Mouse (Mus musculus) heart, embryonic 12.5 days (tissue): ENCODE data around the gene Gucy1b2. TPM values are rescaled to one million over a fixed set of nuclear protein-coding genes. Genes with fewer than 3 reads are reported as not detected.
A peak's percentile ranks its signal among the peaks of the same experiment; 100 is the strongest.

Source experiments
- ATAC-seq: fragments of 200-750 bp; cut with Nextera tagmentation; 2 replicates; pipeline ENCODE4 v1.8.0; 2017; ENCODE audit warnings: moderate TSS enrichment, moderate library complexity; ENCODE audit not compliant: insufficient number of reproducible peaks, low FRiP score
- H3K27ac ChIP-seq: fragments of 300-500 bp; sonication (generic); 2 replicates; pipeline ENCODE4 v1.5.1; 2016; ENCODE audit warnings: mild to moderate bottlenecking, moderate library complexity; ENCODE audit not compliant: poor library complexity, severe bottlenecking
- H3K27me3 ChIP-seq: fragments of 300-500 bp; sonication (generic); replicated peaks from 2 replicates; pipeline ENCODE4 v1.6.1; 2016; ENCODE audit warnings: mild to moderate bottlenecking, moderate library complexity
- H3K36me3 ChIP-seq: fragments of 300-500 bp; sonication (generic); 2 replicates; pipeline ENCODE4 v1.6.1; 2016; ENCODE audit warnings: mild to moderate bottlenecking, moderate library complexity
- H3K4me1 ChIP-seq: fragments of 300-500 bp; sonication (generic); replicated peaks from 2 replicates; pipeline ENCODE4 v1.6.1; 2016; ENCODE audit warnings: mild to moderate bottlenecking
- H3K4me2 ChIP-seq: fragments of 300-500 bp; sonication (generic); 2 replicates; pipeline ENCODE4 v1.6.1; 2016; ENCODE audit warnings: mild to moderate bottlenecking, moderate library complexity
- H3K4me3 ChIP-seq: fragments of 300-500 bp; sonication (generic); 2 replicates; pipeline ENCODE4 v1.5.1; 2016; ENCODE audit warnings: mild to moderate bottlenecking
- H3K9ac ChIP-seq: fragments of 300-500 bp; sonication (generic); 2 replicates; pipeline ENCODE4 v1.6.1; 2016; ENCODE audit warnings: mild to moderate bottlenecking, moderate library complexity
- H3K9me3 ChIP-seq: fragments of 300-500 bp; sonication (generic); replicated peaks from 2 replicates; pipeline ENCODE4 v1.6.1; 2016; ENCODE audit warnings: mild to moderate bottlenecking, moderate library complexity
- WGBS: fragments of 180-500 bp; shearing (Covaris S2); methylation state at CpG from one replicate; pipeline ENCODE4 v1.1.7; 2016; 5-methylcytosine and 5-hydroxymethylcytosine counted together
- polyA plus RNA-seq: library from polyadenylated mRNA; unstranded; fragments of >200 nt; fragmentation: Nextera tagmentation; extraction: Ambion mirVana; gene quantifications from 2 replicates; pipeline ENCODE4 v1.2.1, GENCODE M21; 2016

Gucy1b2 gene
- 0.06 TPM in 1 of 2 replicates, not detected in the other for polyA plus RNA-seq

DNA sequence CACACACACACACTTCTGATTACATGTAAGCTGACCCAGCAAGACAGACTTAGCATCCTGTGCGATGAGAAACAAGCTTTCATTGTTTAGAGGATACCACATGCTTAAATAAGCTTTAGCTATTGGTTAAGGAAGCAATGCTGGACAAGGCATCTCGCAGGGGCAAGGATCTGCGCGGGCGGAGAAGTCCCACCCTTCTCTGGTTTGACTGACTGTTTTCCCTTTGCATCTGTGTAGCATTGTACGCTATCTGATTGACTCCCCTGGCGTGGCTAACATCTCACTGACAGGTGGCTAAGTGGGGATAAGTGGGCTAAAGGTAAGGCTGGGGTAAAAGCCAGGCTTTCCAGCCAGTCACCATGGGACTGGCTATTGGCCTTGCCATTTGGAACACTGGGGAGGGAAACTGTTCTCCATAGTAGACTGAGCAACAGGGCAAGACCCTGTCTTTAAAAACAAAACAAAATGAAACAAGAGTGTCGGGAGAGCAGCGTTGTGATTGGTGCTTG is at the start of gene Gucy1b2:
TSS of gene Gucy1b2 (minus strand) at position 51 of the 509 bp plus-strand sequence.
- H3K27ac ChIP-seq, result no peak within 1 kb of the TSS
- H3K27me3 ChIP-seq, result 0 out of 2 replicates have a peak, but pooled peaks cover 4% of the 10 kb centered on the region
- peak within 1 kb of the TSS; percentile 11 for H3K4me2 ChIP-seq
- ATAC-seq, result no peak
- H3K9me3 ChIP-seq, result no peaks in the 10 kb centered on the region
- no peak within 1 kb of the TSS for H3K9ac ChIP-seq
- H3K4me3 ChIP-seq, result no peak within 1 kb of the TSS
- H3K36me3 ChIP-seq, result no peaks in the 10 kb centered on the region
- 47% methylated on average over 9 of the region's 9 CpGs for WGBS
- peaks cover 22% of the 10 kb centered on the region for H3K4me1 ChIP-seq

DNA sequence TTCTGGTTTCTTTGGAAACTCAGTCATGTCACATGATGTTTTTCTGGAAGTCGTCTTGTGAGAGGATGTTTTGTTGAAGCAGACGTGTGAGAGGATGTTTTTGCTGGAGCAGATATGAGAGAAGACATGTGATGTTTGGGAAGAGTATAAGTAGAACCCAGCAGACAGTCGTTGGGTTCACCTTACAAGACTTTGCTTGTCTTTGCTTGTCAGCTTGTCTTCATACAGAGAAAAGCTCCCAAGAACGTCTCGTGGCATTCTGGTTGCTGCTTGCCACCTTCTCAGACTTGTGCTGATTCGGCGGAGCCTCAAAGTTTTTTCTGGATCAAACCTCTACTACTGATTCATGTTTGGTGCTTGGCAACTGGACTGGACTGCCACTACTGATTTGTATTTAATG is 41.3 kb upstream of the Gucy1b2 start:
- no peak overlapping the region for H3K27ac ChIP-seq
- no peaks in the 10 kb centered on the region for H3K9me3 ChIP-seq
- H3K9ac ChIP-seq, result no peak overlapping the region
- 66% methylated on average over 7 of the region's 7 CpGs for WGBS
- no peaks in the 10 kb centered on the region for H3K36me3 ChIP-seq
- no peak overlapping the region for H3K4me3 ChIP-seq
- H3K27me3 ChIP-seq, result no peaks in the 10 kb centered on the region
- no peak for ATAC-seq
- H3K4me1 ChIP-seq, result peaks cover 3% of the 10 kb centered on the region
- no peak overlapping the region for H3K4me2 ChIP-seq

DNA sequence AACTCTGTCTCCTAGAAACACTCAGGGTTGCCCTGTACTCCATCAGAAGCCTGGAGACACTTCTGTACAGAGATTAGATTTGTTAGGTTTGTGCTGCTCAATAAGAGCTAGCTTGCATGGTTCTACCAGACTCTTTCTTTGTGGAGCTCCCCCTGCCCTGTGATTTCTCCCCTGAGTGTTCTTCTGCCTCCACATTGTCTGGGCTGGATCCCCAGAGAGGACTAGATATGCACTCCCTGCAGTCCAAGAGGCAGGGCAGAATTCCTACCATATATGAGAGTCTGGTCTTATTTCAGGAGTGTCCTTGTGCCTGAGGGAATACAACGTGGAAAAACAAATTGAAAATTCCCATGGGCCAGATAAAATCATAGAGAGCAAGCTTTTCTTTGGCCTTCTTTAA is 40.4 kb upstream of the Gucy1b2 start:
- WGBS, result 27% methylated on average over 1 of the region's 1 CpGs
- no peak overlapping the region for H3K4me3 ChIP-seq
- no peak overlapping the region for H3K27ac ChIP-seq
- H3K36me3 ChIP-seq, result no peaks in the 10 kb centered on the region
- H3K4me1 ChIP-seq, result peaks cover 3% of the 10 kb centered on the region
- no peak overlapping the region for H3K4me2 ChIP-seq
- ATAC-seq, result no peak
- H3K27me3 ChIP-seq, result no peaks in the 10 kb centered on the region
- H3K9ac ChIP-seq, result no peak overlapping the region; the same call in 1 of the 2 replicates
- no peaks in the 10 kb centered on the region for H3K9me3 ChIP-seq

DNA sequence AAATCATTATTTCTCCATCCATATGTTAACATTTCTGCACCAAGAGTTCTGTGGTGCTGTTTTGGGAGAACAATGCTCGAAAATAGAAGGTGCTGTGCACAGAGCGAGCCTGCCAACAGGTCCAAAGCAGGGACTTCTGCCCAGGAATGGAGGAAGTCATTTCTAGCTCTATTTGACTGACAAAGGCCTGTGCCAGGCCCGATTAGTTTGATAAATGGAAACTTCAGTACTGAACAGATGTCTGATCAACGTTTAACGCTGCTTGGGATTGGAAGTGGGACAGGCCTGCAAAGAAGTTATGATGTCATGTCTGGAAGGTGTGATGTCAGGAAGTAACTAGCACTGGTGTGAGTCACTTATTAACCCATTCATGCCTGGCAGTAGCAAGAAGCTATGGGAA is 37.4 kb upstream of the Gucy1b2 start:
- H3K9ac ChIP-seq, result no peak overlapping the region
- H3K36me3 ChIP-seq, result no peaks in the 10 kb centered on the region
- no peaks in the 10 kb centered on the region for H3K27me3 ChIP-seq
- H3K27ac ChIP-seq, result no peak overlapping the region
- ATAC-seq, result no peak
- peaks cover 3% of the 10 kb centered on the region for H3K4me1 ChIP-seq
- H3K9me3 ChIP-seq, result no peaks in the 10 kb centered on the region
- no peak overlapping the region for H3K4me3 ChIP-seq
- H3K4me2 ChIP-seq, result no peak overlapping the region
- 57% methylated on average over 5 of the region's 5 CpGs for WGBS

DNA sequence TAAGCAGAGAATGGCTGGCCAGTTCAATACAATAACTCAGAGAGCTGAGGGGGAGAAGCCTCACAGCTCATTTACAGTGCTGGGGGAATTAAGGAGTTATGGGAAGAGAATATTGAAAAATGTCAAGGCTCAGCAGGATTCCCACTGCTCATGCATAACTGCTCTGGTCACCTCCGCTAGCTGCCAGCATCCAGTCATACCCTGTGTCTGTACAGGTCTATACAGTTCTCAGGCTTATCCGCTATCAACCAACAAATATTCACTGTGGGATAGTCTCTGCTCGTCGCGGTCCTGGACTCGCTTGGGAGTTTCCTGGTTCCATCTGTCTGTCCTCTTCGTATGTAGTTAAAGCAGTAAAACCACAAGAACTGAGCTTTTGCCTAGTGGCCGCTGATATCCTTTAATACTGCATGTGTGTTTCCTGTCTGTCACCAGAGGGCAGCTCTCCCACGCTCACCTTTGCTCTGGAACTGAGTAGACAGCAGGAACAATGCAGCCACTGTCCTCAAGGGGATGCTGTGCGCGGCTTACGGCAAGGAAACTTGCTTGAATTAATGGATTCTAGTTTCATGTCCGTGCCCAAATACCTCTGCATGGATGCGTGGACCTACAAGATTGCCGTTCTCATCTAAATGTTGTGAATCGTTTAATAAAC is 36.2 kb upstream of the Gucy1b2 start:
- H3K4me3 ChIP-seq, result no peak overlapping the region
- no peak overlapping the region for H3K9ac ChIP-seq
- WGBS, result 38% methylated on average over 16 of the region's 16 CpGs
- H3K36me3 ChIP-seq, result no peaks in the 10 kb centered on the region
- no peak overlapping the region for H3K27ac ChIP-seq
- no peaks in the 10 kb centered on the region for H3K27me3 ChIP-seq
- ATAC-seq, result no peak
- H3K4me2 ChIP-seq, result no peak overlapping the region
- peaks cover 3% of the 10 kb centered on the region for H3K4me1 ChIP-seq
- H3K9me3 ChIP-seq, result no peaks in the 10 kb centered on the region

DNA sequence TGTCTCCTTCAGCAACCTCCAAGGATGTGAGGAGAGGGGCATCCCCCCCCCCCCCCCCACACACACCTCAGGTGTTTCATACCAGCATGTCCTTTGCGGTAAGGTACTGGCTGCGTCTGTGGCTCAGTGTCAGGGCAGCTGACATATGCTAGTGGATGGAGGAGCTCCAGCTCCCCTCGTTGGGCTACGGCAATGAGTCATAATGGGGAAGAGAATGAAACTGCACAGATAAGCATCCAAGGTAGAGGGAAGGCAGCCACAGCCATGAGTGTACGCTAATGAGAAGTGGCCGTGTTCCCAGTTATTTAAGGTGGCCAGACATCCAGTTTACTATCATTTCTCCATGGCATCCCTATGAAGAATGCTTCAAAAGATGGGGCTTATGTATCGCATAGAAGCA is 32.2 kb upstream of the Gucy1b2 start:
- Histone ChIP-seq H3K27me3 (no peaks in the 10 kb centered on the region), H3K9ac (no peak overlapping the region), H3K36me3 (no peaks in the 10 kb centered on the region), H3K4me3 (no peak overlapping the region), H3K9me3 (no peaks in the 10 kb centered on the region), H3K4me1 (no peaks in the 10 kb centered on the region), H3K4me2 (no peak overlapping the region), H3K27ac (no peak overlapping the region)
- ATAC-seq, result no peak
- WGBS, result 83% methylated on average over 7 of the region's 7 CpGs

DNA sequence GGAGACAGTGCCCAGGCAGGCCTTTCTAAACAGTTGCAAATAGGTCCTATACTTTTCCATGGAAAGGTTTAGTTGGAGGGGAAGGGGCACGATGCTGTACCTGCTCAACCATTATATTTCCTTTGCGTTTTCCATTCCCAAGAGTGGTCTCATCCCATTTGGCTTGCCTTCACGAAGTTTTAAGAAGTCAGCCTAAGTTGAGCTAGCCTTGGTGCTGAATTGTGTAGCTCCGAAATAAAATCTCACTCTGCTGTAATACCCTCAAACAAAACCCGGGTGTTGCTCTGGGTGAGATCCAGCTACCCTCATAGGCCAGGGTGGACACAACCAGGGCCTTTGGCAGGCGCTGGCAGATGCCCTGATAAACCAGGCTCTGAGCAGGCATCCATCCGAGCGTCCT is 25.3 kb upstream of the Gucy1b2 start:
- WGBS, result 31% methylated on average over 8 of the region's 8 CpGs
- Histone ChIP-seq H3K27ac (no peak overlapping the region), H3K4me1 (no peaks in the 10 kb centered on the region), H3K27me3 (peaks cover 8% of the 10 kb centered on the region), H3K9ac (no peak overlapping the region), H3K9me3 (no peaks in the 10 kb centered on the region), H3K4me2 (no peak overlapping the region), H3K4me3 (no peak overlapping the region), H3K36me3 (no peaks in the 10 kb centered on the region)
- no peak for ATAC-seq

DNA sequence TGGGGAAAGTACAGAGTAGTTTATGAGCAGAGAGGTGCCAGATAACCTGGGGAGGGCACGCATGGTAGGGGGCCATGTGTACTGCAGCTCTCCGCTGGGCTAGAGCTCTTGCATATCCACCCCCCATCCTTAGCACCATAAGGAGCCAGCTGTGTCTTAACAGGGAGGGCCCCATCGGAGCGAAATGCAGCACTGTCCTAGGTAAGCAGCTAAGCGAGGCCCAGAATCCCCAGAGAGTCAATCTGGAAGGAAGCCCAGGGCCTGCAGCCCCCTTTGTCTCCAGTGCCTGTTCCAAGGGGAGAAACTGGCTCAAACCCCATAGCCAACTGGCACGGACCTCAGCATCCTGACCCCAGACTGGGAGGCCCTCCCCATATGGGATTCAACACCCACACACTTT is 23.3 kb upstream of the Gucy1b2 start:
- Histone ChIP-seq H3K4me3 (no peak overlapping the region), H3K27me3 (peaks cover 8% of the 10 kb centered on the region), H3K9ac (no peak overlapping the region), H3K4me2 (no peak overlapping the region), H3K27ac (no peak overlapping the region), H3K9me3 (no peaks in the 10 kb centered on the region), H3K4me1 (no peaks in the 10 kb centered on the region), H3K36me3 (no peaks in the 10 kb centered on the region)
- no peak for ATAC-seq
- 36% methylated on average over 6 of the region's 6 CpGs for WGBS

DNA sequence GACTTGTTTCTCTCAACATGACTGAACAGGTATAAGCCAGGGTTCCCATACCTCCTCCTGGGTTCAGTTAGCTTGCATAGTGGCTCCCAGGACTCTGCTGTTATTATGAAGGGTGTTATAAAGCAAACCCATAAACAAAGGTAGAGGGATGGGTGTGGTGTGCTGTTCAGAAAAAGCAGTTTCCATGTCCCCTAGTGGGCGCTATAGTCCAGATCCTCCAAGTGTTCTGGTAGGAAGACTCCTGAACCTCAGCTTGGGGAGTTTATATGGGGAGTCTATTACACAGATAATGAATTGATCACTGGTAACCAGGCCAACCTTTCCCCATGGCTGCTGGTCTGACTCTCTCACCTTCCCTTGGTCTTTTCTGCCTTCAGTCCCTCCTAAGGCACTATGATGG is 18.4 kb upstream of the Gucy1b2 start:
- H3K9me3 ChIP-seq, result no peaks in the 10 kb centered on the region
- H3K36me3 ChIP-seq, result no peaks in the 10 kb centered on the region
- no peaks in the 10 kb centered on the region; the same call in 1 of the 2 replicates for H3K27me3 ChIP-seq
- no peak overlapping the region for H3K4me3 ChIP-seq
- 55% methylated on average over 1 of the region's 1 CpGs for WGBS
- H3K9ac ChIP-seq, result no peak overlapping the region
- H3K4me1 ChIP-seq, result no peaks in the 10 kb centered on the region
- no peak overlapping the region for H3K4me2 ChIP-seq
- no peak overlapping the region for H3K27ac ChIP-seq
- ATAC-seq, result no peak

DNA sequence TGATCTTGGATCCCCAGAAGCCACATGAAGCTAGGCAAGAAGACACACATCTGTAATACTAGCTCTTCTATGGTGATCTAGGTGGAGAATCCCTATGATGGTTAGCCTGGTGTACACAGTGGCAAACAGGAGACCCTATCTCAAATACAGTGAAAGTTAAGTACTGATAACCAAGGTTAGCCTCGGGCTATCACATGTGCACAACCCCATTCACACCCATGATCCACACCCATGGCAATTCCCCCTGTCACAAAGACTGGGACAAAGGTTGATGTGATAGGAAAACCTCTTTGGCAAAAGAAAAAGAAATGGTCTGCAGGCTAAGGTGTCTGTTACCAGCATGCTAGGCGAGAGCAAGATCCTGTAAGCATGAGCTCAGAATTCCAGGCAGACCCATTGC is 16.0 kb upstream of the Gucy1b2 start:
- Histone ChIP-seq H3K9me3 (no peaks in the 10 kb centered on the region), H3K27me3 (no peaks in the 10 kb centered on the region), H3K4me3 (no peak overlapping the region), H3K9ac (no peak overlapping the region), H3K4me2 (no peak overlapping the region), H3K36me3 (no peaks in the 10 kb centered on the region), H3K4me1 (no peaks in the 10 kb centered on the region), H3K27ac (no peak overlapping the region)
- no peak for ATAC-seq
- WGBS, result 50% methylated on average over 2 of the region's 2 CpGs

DNA sequence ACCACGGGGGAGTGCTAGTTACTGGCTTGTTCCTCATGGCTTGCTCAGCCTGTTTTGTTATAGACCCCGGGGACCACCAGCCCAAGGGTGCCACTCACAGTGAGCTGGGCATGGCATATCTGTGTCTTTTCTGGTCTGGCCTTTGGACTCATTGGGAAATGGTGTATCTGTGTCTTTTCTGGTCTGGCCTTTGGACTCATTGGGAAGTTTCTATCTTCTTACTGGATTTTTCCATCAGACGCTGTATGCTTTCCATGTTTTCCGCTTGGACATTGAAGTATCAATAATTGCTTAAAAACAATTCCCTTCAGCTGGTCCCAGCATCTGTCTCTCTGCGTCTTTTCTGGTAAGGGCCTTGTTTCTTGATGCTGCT is 12.7 kb upstream of the Gucy1b2 start:
- Histone ChIP-seq H3K4me3 (no peak overlapping the region), H3K9ac (no peak overlapping the region), H3K36me3 (no peaks in the 10 kb centered on the region), H3K4me2 (no peak overlapping the region), H3K9me3 (no peaks in the 10 kb centered on the region), H3K4me1 (no peaks in the 10 kb centered on the region), H3K27me3 (peaks cover 8% of the 10 kb centered on the region; the same call in 1 of the 2 replicates), H3K27ac (no peak overlapping the region)
- ATAC-seq, result no peak
- 86% methylated on average over 5 of the region's 5 CpGs for WGBS
